Comparison of ENCODE assay signal across 27 mouse cellular contexts in the genomic region with DNA sequence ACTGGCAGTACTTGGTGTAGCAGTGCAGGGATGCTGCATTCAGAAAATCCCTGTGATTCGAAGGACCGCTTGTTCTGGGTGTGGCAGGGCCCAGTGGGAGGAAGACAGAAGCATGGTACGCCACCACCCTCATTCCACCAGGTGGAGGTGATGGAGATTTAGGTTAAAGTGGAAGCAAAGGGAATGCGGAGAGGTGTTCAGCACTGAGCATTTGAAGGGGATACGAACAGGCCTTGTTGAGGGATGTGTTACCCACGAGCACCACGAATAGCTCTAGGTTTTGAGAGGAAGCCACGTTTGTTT. TPM values are rescaled to one million over a fixed set of nuclear protein-coding genes. Genes with fewer than 3 reads are reported as not detected.
DNase-seq lines count a peak whose midpoint lies in the region; ATAC-seq and TF ChIP-seq lines count a peak whose summit lies in the region.
"Had no signal": no experiment of that assay in that cellular context is flagged by ENCODE, and none has a peak within 500 bp of the region (broad histone marks: within the 10 kb centered on the region; RNA-seq: fewer than 3 reads in every experiment).

No protein-coding gene starts in this region.

- peaks cover 34% of the 10 kb centered on the region for H3K4me1 ChIP-seq in liver, embryonic 12.5 days
- H3K4me1 ChIP-seq in liver, embryonic 14.5 days (replicated peaks; ENCODE audit: control insufficient read depth in 2 of 2, insufficient read depth in 2 of 2, low read length in 1 of 2), result peaks cover 9 to 17% of the 10 kb centered on the region in 2 experiments
- H3K4me1 ChIP-seq: embryonic facial prominence, embryonic 10.5 days; embryonic facial prominence, embryonic 13.5 days; forebrain, embryonic 12.5 days; forebrain, embryonic 15.5 days; heart, embryonic 13.5 days; hindbrain, embryonic 12.5 days; hindbrain, embryonic 15.5 days had no signal

- no peak overlapping the region for H3K4me3 ChIP-seq in liver, embryonic 12.5 days
- no peak overlapping the region for H3K4me3 ChIP-seq in liver, embryonic 14.5 days (ENCODE audit: insufficient read depth in 1 of 2, low read depth in 2 of 2, low read length in 2 of 2)
- H3K4me3 ChIP-seq: embryonic facial prominence, embryonic 10.5 days; embryonic facial prominence, embryonic 13.5 days; erythroblast, embryonic 14.5 days; forebrain, embryonic 12.5 days; forebrain, embryonic 15.5 days; heart, embryonic 13.5 days; hindbrain, embryonic 12.5 days; hindbrain, embryonic 15.5 days had no signal

- peak overlapping the region; percentile 29; the same call in 1 of the 2 replicates for H3K4me2 ChIP-seq in liver, embryonic 12.5 days
- H3K4me2 ChIP-seq in liver, embryonic 14.5 days (ENCODE audit: low read depth), result no peak overlapping the region
- H3K4me2 ChIP-seq: embryonic facial prominence, embryonic 13.5 days; forebrain, embryonic 12.5 days; forebrain, embryonic 15.5 days; heart, embryonic 13.5 days; hindbrain, embryonic 12.5 days; hindbrain, embryonic 15.5 days had no signal

- peaks cover 10% of the 10 kb centered on the region; the same call in 1 of the 2 replicates for H3K27me3 ChIP-seq in liver, embryonic 12.5 days (replicated peaks)
- H3K27me3 ChIP-seq in liver, embryonic 14.5 days (ENCODE audit: control insufficient read depth, insufficient read depth, low read length), result no peaks in the 10 kb centered on the region; the same call in 1 of the 2 replicates
- H3K27me3 ChIP-seq: embryonic facial prominence, embryonic 13.5 days; forebrain, embryonic 12.5 days; forebrain, embryonic 15.5 days; heart, embryonic 13.5 days; hindbrain, embryonic 12.5 days; hindbrain, embryonic 15.5 days had no signal

- DNase-seq in heart, adult 11 months, result peak; percentile 67
- DNase-seq in heart, adult 8-10 months (ENCODE audit: low spot score), result no peak
- DNase-seq in liver (no peak), A20 (ENCODE audit: low read depth, low spot score) (peak; percentile 52)
- no peak for DNase-seq in liver, embryonic 14.5 days (ENCODE audit: low read depth in 3 of 3, low spot score in 3 of 3)
- no peak for DNase-seq in cerebellum, adult 18-20 months
- no peak for DNase-seq in testis, postnatal 10 days (ENCODE audit: low spot score)
- DNase-seq: adrenal gland, adult 2 months; adrenal gland, postnatal 14 days; B cell, adult 2 months; cerebellum, adult 11 months; cerebellum, adult 8-10 months; cerebellum, postnatal 10 days; cerebellum, postnatal 36 days; embryo, embryonic 11 days; gastrocnemius, postnatal 10 days; gastrocnemius, postnatal 36 days; heart, postnatal 14 days had no signal

- no peak overlapping the region for H3K9ac ChIP-seq in liver, embryonic 12.5 days
- H3K9ac ChIP-seq in liver, embryonic 14.5 days (replicated peaks), result no peak overlapping the region
- H3K9ac ChIP-seq: embryonic facial prominence, embryonic 13.5 days; forebrain, embryonic 12.5 days; forebrain, embryonic 15.5 days; heart, embryonic 13.5 days; hindbrain, embryonic 12.5 days; hindbrain, embryonic 15.5 days had no signal

- H3K27ac ChIP-seq in liver, embryonic 12.5 days, result no peak overlapping the region
- no peak overlapping the region for H3K27ac ChIP-seq in liver, embryonic 14.5 days
- H3K27ac ChIP-seq: embryonic facial prominence, embryonic 10.5 days; embryonic facial prominence, embryonic 13.5 days; forebrain, embryonic 12.5 days; forebrain, embryonic 15.5 days; heart, embryonic 13.5 days; hindbrain, embryonic 12.5 days; hindbrain, embryonic 15.5 days had no signal

- ATAC-seq in liver, embryonic 12.5 days, result no peak
- peak; percentile 21; the same call in 1 of the 2 replicates for ATAC-seq in liver, embryonic 14.5 days (ENCODE audit: insufficient read depth)
- ATAC-seq: forebrain, embryonic 15.5 days had no signal

- H3K36me3 ChIP-seq in liver, embryonic 12.5 days, result no peaks in the 10 kb centered on the region
- H3K36me3 ChIP-seq in liver, embryonic 14.5 days (replicated peaks; ENCODE audit: control insufficient read depth, insufficient read depth, low read depth), result no peaks in the 10 kb centered on the region
- H3K36me3 ChIP-seq: embryonic facial prominence, embryonic 10.5 days; embryonic facial prominence, embryonic 13.5 days; forebrain, embryonic 12.5 days; forebrain, embryonic 15.5 days; heart, embryonic 13.5 days; hindbrain, embryonic 12.5 days; hindbrain, embryonic 15.5 days had no signal

- WGBS in liver, embryonic 12.5 days (ENCODE audit: insufficient replicate concordance), result 84% methylated on average over 8 of the region's 8 CpGs
- WGBS in liver, embryonic 14.5 days (ENCODE audit: insufficient replicate concordance), result 74% methylated on average over 8 of the region's 8 CpGs

- no peak for TF ChIP-seq EP300 in liver, embryonic 14.5 days (IDR thresholded peaks at IDR 0.05; ENCODE audit: low read depth)

- H3K9me3 ChIP-seq in liver, embryonic 12.5 days (replicated peaks), result no peaks in the 10 kb centered on the region
- no peaks in the 10 kb centered on the region for H3K9me3 ChIP-seq in liver, embryonic 14.5 days (ENCODE audit: control insufficient read depth, low read length)
- H3K9me3 ChIP-seq: embryonic facial prominence, embryonic 10.5 days; embryonic facial prominence, embryonic 13.5 days; forebrain, embryonic 12.5 days; forebrain, embryonic 15.5 days; heart, embryonic 13.5 days; hindbrain, embryonic 12.5 days; hindbrain, embryonic 15.5 days had no signal

- no peak for TF ChIP-seq CTCF in liver, embryonic 14.5 days (IDR thresholded peaks at IDR 0.05; ENCODE audit: low read depth)

RNA-seq across cellular contexts. Expression of a gene that starts 16.2 kb away (rescaled TPM):
- 10 to 100 TPM; 39.8 to 46.9 (median 43.0) TPM for total RNA-seq in heart, adult 8-10 months (2022)
- 83.7 and 87.7 TPM in 2 replicates for polyA plus RNA-seq in liver, embryonic 12.5 days (2016; fragmentation: Nextera tagmentation; extraction: Ambion mirVana)
- polyA plus RNA-seq in liver, embryonic 14.5 days (2012; rRNA removed), result 17.9 and 33.6 TPM in 2 replicates
- 51.2 and 58.0 TPM in 2 replicates for polyA plus RNA-seq in liver, embryonic 14.5 days (2014; fragmentation: Nextera tagmentation; extraction: Ambion mirVana)

Comparison
In these comparisons a context has a peak if more than half of its experiments do, and no peak if none do; other contexts are left out.
1. DNase-seq: peak in heart, adult 11 months (single experiment) and A20 (single experiment); none in heart, adult 8-10 months (single experiment), liver (single experiment), liver, embryonic 14.5 days (0 of 3), cerebellum, adult 18-20 months (0 of 2) and testis, postnatal 10 days (single experiment).